Mouse (Mus musculus): Measurements from ENCODE around the gene Col6a6. TPM values are rescaled to one million over a fixed set of nuclear protein-coding genes. Genes with fewer than 3 reads are reported as not detected.

Gene Col6a6
- polyA plus RNA-seq, 1 experiment from 2014 or later: 1.2 TPM

GRCm38 (mm10) chr9:105765891-105766290, 62.1 kb downstream of the Col6a6 start:
- no peak for DNase-seq (ENCODE audit: low spot score)
- Histone ChIP-seq H3K27me3 (replicated peaks; ENCODE audit: control insufficient read depth, insufficient read depth, low read length) (no peaks in the 10 kb centered on the region), H3K27ac (ENCODE audit: low read depth) (no peak overlapping the region), H3K9me3 (ENCODE audit: control insufficient read depth, low read length) (no peaks in the 10 kb centered on the region), H3K36me3 (ENCODE audit: control insufficient read depth, insufficient read depth, low read length) (no peaks in the 10 kb centered on the region), H3K9ac (ENCODE audit: low read length) (no peak overlapping the region), H3K4me2 (ENCODE audit: low read length) (no peak overlapping the region), H3K4me1 (replicated peaks; ENCODE audit: control insufficient read depth, insufficient read depth, low read length) (no peaks in the 10 kb centered on the region), H3K4me3 (ENCODE audit: low read depth, low read length) (no peak overlapping the region)
- 71% methylated on average over 2 of the region's 2 CpGs for WGBS
- no peak for ATAC-seq (replicated peaks; ENCODE audit: low FRiP score, low TSS enrichment, low read depth)

- DNase-seq (ENCODE audit: low spot score) (no peak), ATAC-seq (replicated peaks; ENCODE audit: low FRiP score, low TSS enrichment, low read depth) (no peak)
- no peaks in the 10 kb centered on the region for H3K9me3 ChIP-seq (ENCODE audit: control insufficient read depth, low read length)
- WGBS: 78% methylated on average over 5 of the region's 5 CpGs
- H3K4me1 ChIP-seq (replicated peaks; ENCODE audit: control insufficient read depth, insufficient read depth, low read length): no peaks in the 10 kb centered on the region
- no peaks in the 10 kb centered on the region for H3K27me3 ChIP-seq (replicated peaks; ENCODE audit: control insufficient read depth, insufficient read depth, low read length)
- H3K36me3 ChIP-seq (ENCODE audit: control insufficient read depth, insufficient read depth, low read length): no peaks in the 10 kb centered on the region
- no peak overlapping the region for H3K4me3 ChIP-seq (ENCODE audit: low read depth, low read length)
- H3K27ac ChIP-seq (ENCODE audit: low read depth): no peak overlapping the region
- no peak overlapping the region for H3K4me2 ChIP-seq (ENCODE audit: low read length)
- H3K9ac ChIP-seq (ENCODE audit: low read length): no peak overlapping the region
Measured at GRCm38 (mm10) chr9:105764681-105765080, 63.3 kb downstream of the Col6a6 start.

- 51% methylated on average over 5 of the region's 5 CpGs for WGBS
- Histone ChIP-seq H3K36me3 (ENCODE audit: control insufficient read depth, insufficient read depth, low read length) (no peaks in the 10 kb centered on the region), H3K27ac (ENCODE audit: low read depth) (no peak overlapping the region), H3K9ac (ENCODE audit: low read length) (no peak overlapping the region), H3K4me3 (ENCODE audit: low read depth, low read length) (no peak overlapping the region), H3K4me1 (replicated peaks; ENCODE audit: control insufficient read depth, insufficient read depth, low read length) (no peaks in the 10 kb centered on the region), H3K27me3 (replicated peaks; ENCODE audit: control insufficient read depth, insufficient read depth, low read length) (no peaks in the 10 kb centered on the region), H3K4me2 (ENCODE audit: low read length) (no peak overlapping the region), H3K9me3 (ENCODE audit: control insufficient read depth, low read length) (no peaks in the 10 kb centered on the region)
- ATAC-seq (replicated peaks; ENCODE audit: low FRiP score, low TSS enrichment, low read depth) (peak; percentile 80), DNase-seq (ENCODE audit: low spot score) (no peak)
Measured at GRCm38 (mm10) chr9:105764127-105764526, 63.8 kb downstream of the Col6a6 start.

GRCm38 (mm10) chr9:105763625-105764024, 64.3 kb downstream of the Col6a6 start:
- Histone ChIP-seq H3K27me3 (replicated peaks; ENCODE audit: control insufficient read depth, insufficient read depth, low read length) (no peaks in the 10 kb centered on the region), H3K4me2 (ENCODE audit: low read length) (no peak overlapping the region), H3K9ac (ENCODE audit: low read length) (no peak overlapping the region), H3K4me1 (replicated peaks; ENCODE audit: control insufficient read depth, insufficient read depth, low read length) (no peaks in the 10 kb centered on the region), H3K27ac (ENCODE audit: low read depth) (no peak overlapping the region), H3K36me3 (ENCODE audit: control insufficient read depth, insufficient read depth, low read length) (no peaks in the 10 kb centered on the region), H3K9me3 (ENCODE audit: control insufficient read depth, low read length) (no peaks in the 10 kb centered on the region), H3K4me3 (ENCODE audit: low read depth, low read length) (no peak overlapping the region)
- DNase-seq (ENCODE audit: low spot score) (no peak), ATAC-seq (replicated peaks; ENCODE audit: low FRiP score, low TSS enrichment, low read depth) (no peak)
- 65% methylated on average over 3 of the region's 3 CpGs for WGBS

- H3K27ac ChIP-seq (ENCODE audit: low read depth): no peak overlapping the region
- H3K27me3 ChIP-seq (replicated peaks; ENCODE audit: control insufficient read depth, insufficient read depth, low read length): no peaks in the 10 kb centered on the region
- no peak overlapping the region for H3K4me3 ChIP-seq (ENCODE audit: low read depth, low read length)
- no peak overlapping the region for H3K4me2 ChIP-seq (ENCODE audit: low read length)
- DNase-seq (ENCODE audit: low spot score) (no peak), ATAC-seq (replicated peaks; ENCODE audit: low FRiP score, low TSS enrichment, low read depth) (no peak)
- H3K9me3 ChIP-seq (ENCODE audit: control insufficient read depth, low read length): no peaks in the 10 kb centered on the region
- H3K36me3 ChIP-seq (ENCODE audit: control insufficient read depth, insufficient read depth, low read length): no peaks in the 10 kb centered on the region
- H3K9ac ChIP-seq (ENCODE audit: low read length): no peak overlapping the region
- H3K4me1 ChIP-seq (replicated peaks; ENCODE audit: control insufficient read depth, insufficient read depth, low read length): no peaks in the 10 kb centered on the region
- WGBS: 82% methylated on average over 7 of the region's 7 CpGs
Measured at GRCm38 (mm10) chr9:105762274-105762673, 65.7 kb downstream of the Col6a6 start.

GRCm38 (mm10) chr9:105758861-105759260, 69.1 kb downstream of the Col6a6 start:
- no peaks in the 10 kb centered on the region for H3K4me1 ChIP-seq (replicated peaks; ENCODE audit: control insufficient read depth, insufficient read depth, low read length)
- no peak overlapping the region for H3K9ac ChIP-seq (ENCODE audit: low read length)
- no peak for DNase-seq (ENCODE audit: low spot score)
- H3K9me3 ChIP-seq (ENCODE audit: control insufficient read depth, low read length): no peaks in the 10 kb centered on the region
- no peak for ATAC-seq (replicated peaks; ENCODE audit: low FRiP score, low TSS enrichment, low read depth)
- H3K4me2 ChIP-seq (ENCODE audit: low read length): no peak overlapping the region
- no peak overlapping the region for H3K27ac ChIP-seq (ENCODE audit: low read depth)
- no peak overlapping the region for H3K4me3 ChIP-seq (ENCODE audit: low read depth, low read length)
- no peaks in the 10 kb centered on the region for H3K27me3 ChIP-seq (replicated peaks; ENCODE audit: control insufficient read depth, insufficient read depth, low read length)
- WGBS: 85% methylated on average over 5 of the region's 5 CpGs
- H3K36me3 ChIP-seq (ENCODE audit: control insufficient read depth, insufficient read depth, low read length): no peaks in the 10 kb centered on the region

- DNase-seq (ENCODE audit: low spot score): no peak
- no peak overlapping the region for H3K4me3 ChIP-seq (ENCODE audit: low read depth, low read length)
- no peaks in the 10 kb centered on the region for H3K9me3 ChIP-seq (ENCODE audit: control insufficient read depth, low read length)
- 76% methylated on average over 14 of the region's 14 CpGs for WGBS
- H3K4me2 ChIP-seq (ENCODE audit: low read length): no peak overlapping the region
- H3K27ac ChIP-seq (ENCODE audit: low read depth): no peak overlapping the region
- H3K9ac ChIP-seq (ENCODE audit: low read length): no peak overlapping the region
- H3K36me3 ChIP-seq (ENCODE audit: control insufficient read depth, insufficient read depth, low read length): no peaks in the 10 kb centered on the region
- no peaks in the 10 kb centered on the region for H3K27me3 ChIP-seq (replicated peaks; ENCODE audit: control insufficient read depth, insufficient read depth, low read length)
- ATAC-seq (replicated peaks; ENCODE audit: low FRiP score, low TSS enrichment, low read depth): no peak
- no peaks in the 10 kb centered on the region for H3K4me1 ChIP-seq (replicated peaks; ENCODE audit: control insufficient read depth, insufficient read depth, low read length)
Measured at GRCm38 (mm10) chr9:105758173-105758765, 69.7 kb downstream of the Col6a6 start.

- Histone ChIP-seq H3K27me3 (replicated peaks; ENCODE audit: control insufficient read depth, insufficient read depth, low read length) (no peaks in the 10 kb centered on the region), H3K4me2 (ENCODE audit: low read length) (no peak overlapping the region), H3K4me1 (replicated peaks; ENCODE audit: control insufficient read depth, insufficient read depth, low read length) (no peaks in the 10 kb centered on the region), H3K9ac (ENCODE audit: low read length) (no peak overlapping the region), H3K9me3 (ENCODE audit: control insufficient read depth, low read length) (0 out of 2 replicates have a peak, but pooled peaks cover 2% of the 10 kb centered on the region), H3K27ac (ENCODE audit: low read depth) (no peak overlapping the region), H3K36me3 (ENCODE audit: control insufficient read depth, insufficient read depth, low read length) (no peaks in the 10 kb centered on the region), H3K4me3 (ENCODE audit: low read depth, low read length) (no peak overlapping the region)
- no peak for DNase-seq (ENCODE audit: low spot score)
- no peak for ATAC-seq (replicated peaks; ENCODE audit: low FRiP score, low TSS enrichment, low read depth)
- WGBS: 28% methylated on average over 1 of the region's 1 CpGs
Measured at GRCm38 (mm10) chr9:105754256-105754655, 73.7 kb downstream of the Col6a6 start.

GRCm38 (mm10) chr9:105745861-105746260, 82.1 kb downstream of the Col6a6 start:
- ATAC-seq (replicated peaks; ENCODE audit: low FRiP score, low TSS enrichment, low read depth) (no peak), DNase-seq (ENCODE audit: low spot score) (no peak)
- Histone ChIP-seq H3K27ac (ENCODE audit: low read depth) (no peak overlapping the region), H3K36me3 (ENCODE audit: control insufficient read depth, insufficient read depth, low read length) (no peaks in the 10 kb centered on the region), H3K9ac (ENCODE audit: low read length) (no peak overlapping the region), H3K4me1 (replicated peaks; ENCODE audit: control insufficient read depth, insufficient read depth, low read length) (no peaks in the 10 kb centered on the region), H3K9me3 (ENCODE audit: control insufficient read depth, low read length) (no peaks in the 10 kb centered on the region), H3K4me2 (ENCODE audit: low read length) (no peak overlapping the region), H3K4me3 (ENCODE audit: low read depth, low read length) (no peak overlapping the region), H3K27me3 (replicated peaks; ENCODE audit: control insufficient read depth, insufficient read depth, low read length) (no peaks in the 10 kb centered on the region)
- WGBS: 87% methylated on average over 3 of the region's 3 CpGs
